Mouse (Mus musculus): ENCODE data around the gene Gnb3.
"Not testable (repeated sequence)": the region's sequence is repeated elsewhere in the genome, so short reads cannot be mapped to it uniquely, and the experiment has no call there.

The Gnb3 gene

GRCm38 (mm10) chr6:124835531-124835930 lies 4.5 kb downstream of the Gnb3 start:
- Histone ChIP-seq H3K27me3 (ENCODE audit: control insufficient read depth, insufficient read depth, low read length, poor library complexity, severe bottlenecking) (no peaks in the 10 kb centered on the region), H3K36me3 (ENCODE audit: control insufficient read depth, insufficient read depth, low read length, poor library complexity, severe bottlenecking) (no peaks in the 10 kb centered on the region)
- DNase-seq (ENCODE audit: low read depth, low spot score), result no peak

GRCm38 (mm10) chr6:124834512-124835081 lies 5.5 kb downstream of the Gnb3 start:
- Histone ChIP-seq H3K36me3 (ENCODE audit: control insufficient read depth, insufficient read depth, low read length, poor library complexity, severe bottlenecking) (no peaks in the 10 kb centered on the region), H3K27me3 (ENCODE audit: control insufficient read depth, insufficient read depth, low read length, poor library complexity, severe bottlenecking) (no peaks in the 10 kb centered on the region)
- DNase-seq (ENCODE audit: low read depth, low spot score), result no peak

DNA sequence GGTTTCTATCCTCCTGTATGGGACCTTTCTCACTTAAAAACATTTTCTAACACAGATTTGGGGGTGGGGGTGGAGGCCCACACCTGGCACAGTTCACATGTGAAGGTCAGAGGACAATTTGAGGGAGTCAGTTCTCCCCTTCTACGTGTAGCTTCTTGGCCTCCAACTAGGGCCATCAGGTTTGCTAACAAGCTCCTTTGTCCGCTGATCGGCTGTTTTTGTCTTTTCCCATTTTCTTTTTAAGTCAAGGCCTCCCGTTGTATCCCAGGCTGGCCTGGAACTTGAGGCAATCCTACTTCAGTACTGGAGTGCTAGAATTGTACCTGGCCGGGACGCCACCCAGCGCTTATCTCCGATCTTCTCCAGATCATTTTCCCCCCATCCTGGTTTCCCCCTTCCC lies 8.4 kb downstream of the Gnb3 start:
- no peak for DNase-seq (ENCODE audit: low read depth, low spot score)
- no peaks in the 10 kb centered on the region for H3K36me3 ChIP-seq (ENCODE audit: control insufficient read depth, insufficient read depth, low read length, poor library complexity, severe bottlenecking)
- no peaks in the 10 kb centered on the region for H3K27me3 ChIP-seq (ENCODE audit: control insufficient read depth, insufficient read depth, low read length, poor library complexity, severe bottlenecking)

GRCm38 (mm10) chr6:124831199-124831598 lies 8.9 kb downstream of the Gnb3 start:
- not testable (repeated sequence) for H3K36me3 ChIP-seq (ENCODE audit: control insufficient read depth, insufficient read depth, low read length, poor library complexity, severe bottlenecking); H3K27me3 ChIP-seq (ENCODE audit: control insufficient read depth, insufficient read depth, low read length, poor library complexity, severe bottlenecking); DNase-seq (ENCODE audit: low read depth, low spot score)

- no peaks in the 10 kb centered on the region for H3K27me3 ChIP-seq (ENCODE audit: control insufficient read depth, insufficient read depth, low read length, poor library complexity, severe bottlenecking)
- no peaks in the 10 kb centered on the region for H3K36me3 ChIP-seq (ENCODE audit: control insufficient read depth, insufficient read depth, low read length, poor library complexity, severe bottlenecking)
- DNase-seq (ENCODE audit: low read depth, low spot score), result peak; percentile 95
Observed at GRCm38 (mm10) chr6:124829799-124830700, 10.0 kb downstream of the Gnb3 start.

DNA sequence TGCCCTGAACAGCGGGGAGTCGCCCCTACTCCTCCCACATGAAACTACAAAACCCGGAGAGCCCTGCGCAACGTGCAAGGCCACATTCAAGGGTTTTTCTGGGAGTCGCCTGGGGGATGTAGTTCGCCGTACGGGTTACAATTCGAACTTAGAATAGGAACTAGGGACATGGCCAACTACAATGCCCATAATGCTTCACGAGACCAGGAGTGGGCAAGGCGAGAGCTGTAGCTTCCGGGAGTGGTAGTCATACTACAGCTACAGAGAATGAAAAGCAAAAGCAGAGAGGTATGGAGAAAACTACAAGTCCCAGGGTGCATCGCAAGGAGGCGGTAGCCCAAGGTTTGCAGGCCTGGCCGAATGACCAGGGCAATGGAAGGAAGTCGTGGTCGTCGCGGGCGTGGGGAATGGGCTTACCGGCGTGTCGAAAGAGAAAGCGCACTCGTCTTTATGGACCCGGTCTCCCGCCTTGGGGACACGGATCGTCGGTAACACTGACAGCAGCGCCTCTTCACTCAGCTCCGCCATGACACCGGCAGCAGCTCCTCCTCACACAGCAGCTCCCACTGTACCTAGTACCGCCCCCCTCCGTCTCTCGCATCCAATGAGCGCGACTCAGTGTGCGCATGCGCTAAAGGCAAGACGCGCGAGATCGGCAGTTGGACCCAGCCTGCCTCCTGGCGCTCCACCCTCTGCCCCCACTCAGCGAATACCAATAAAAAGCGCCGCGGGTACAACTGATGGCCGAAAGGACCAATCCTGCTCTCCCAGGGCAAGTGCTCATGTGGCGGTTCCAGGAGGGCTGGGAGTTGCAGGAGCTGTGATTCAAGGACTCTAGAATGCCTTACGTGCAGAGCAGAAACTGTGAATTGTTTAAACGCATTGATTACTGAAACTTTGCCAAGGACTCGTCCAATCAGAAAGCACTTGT lies 10.9 kb downstream of the Gnb3 start, which contains the start of the genes Usp5 and Cdca3:
Usp5 (minus strand) TSS at position 617 of the 931 bp plus-strand sequence.
Cdca3 (plus strand) TSS at position 680 of the 931 bp plus-strand sequence.
- DNase-seq (ENCODE audit: low read depth, low spot score), result peak; percentile 99
- Histone ChIP-seq H3K36me3 (ENCODE audit: control insufficient read depth, insufficient read depth, low read length, poor library complexity, severe bottlenecking) (peaks cover 2% of the 10 kb centered on the region), H3K27me3 (ENCODE audit: control insufficient read depth, insufficient read depth, low read length, poor library complexity, severe bottlenecking) (no peaks in the 10 kb centered on the region)

GRCm38 (mm10) chr6:124828101-124828592 lies 11.9 kb downstream of the Gnb3 start:
- Histone ChIP-seq H3K36me3 (ENCODE audit: control insufficient read depth, insufficient read depth, low read length, poor library complexity, severe bottlenecking) (peaks cover 6% of the 10 kb centered on the region), H3K27me3 (ENCODE audit: control insufficient read depth, insufficient read depth, low read length, poor library complexity, severe bottlenecking) (no peaks in the 10 kb centered on the region)
- peak; percentile 25 for DNase-seq (ENCODE audit: low read depth, low spot score)

GRCm38 (mm10) chr6:124822049-124822448 lies 18.0 kb downstream of the Gnb3 start:
- no peak for DNase-seq (ENCODE audit: low read depth, low spot score)
- Histone ChIP-seq H3K36me3 (ENCODE audit: control insufficient read depth, insufficient read depth, low read length, poor library complexity, severe bottlenecking) (peaks cover 6% of the 10 kb centered on the region), H3K27me3 (ENCODE audit: control insufficient read depth, insufficient read depth, low read length, poor library complexity, severe bottlenecking) (no peaks in the 10 kb centered on the region)

- DNase-seq (ENCODE audit: low read depth, low spot score), result no peak
- peaks cover 6% of the 10 kb centered on the region for H3K36me3 ChIP-seq (ENCODE audit: control insufficient read depth, insufficient read depth, low read length, poor library complexity, severe bottlenecking)
- no peaks in the 10 kb centered on the region for H3K27me3 ChIP-seq (ENCODE audit: control insufficient read depth, insufficient read depth, low read length, poor library complexity, severe bottlenecking)
Observed at GRCm38 (mm10) chr6:124820891-124821290, 19.2 kb downstream of the Gnb3 start.

GRCm38 (mm10) chr6:124817971-124818370 lies 22.1 kb downstream of the Gnb3 start:
- DNase-seq (ENCODE audit: low read depth, low spot score), result no peak
- H3K36me3 ChIP-seq (ENCODE audit: control insufficient read depth, insufficient read depth, low read length, poor library complexity, severe bottlenecking), result no peaks in the 10 kb centered on the region; the same call in none of the 2 replicates
- H3K27me3 ChIP-seq (ENCODE audit: control insufficient read depth, insufficient read depth, low read length, poor library complexity, severe bottlenecking), result no peaks in the 10 kb centered on the region

DNA sequence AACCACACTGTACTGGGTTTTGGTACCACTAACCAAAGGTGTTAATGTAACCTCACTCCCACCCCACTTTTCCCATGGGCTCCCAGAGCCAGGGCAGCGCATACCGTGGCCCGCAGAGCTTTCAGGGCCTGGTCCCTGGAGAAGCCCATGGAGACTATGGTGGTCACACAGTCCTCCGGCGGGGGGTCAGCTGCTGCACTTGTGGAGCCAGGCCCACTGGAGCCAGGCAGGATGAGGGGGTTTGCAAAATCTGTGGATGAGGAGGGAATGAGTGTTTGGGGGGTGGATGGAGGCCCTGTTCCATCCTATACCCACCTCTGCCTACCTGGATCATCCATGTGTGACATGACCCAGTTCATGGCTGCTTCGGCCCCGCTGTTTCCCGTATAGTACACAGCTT lies 22.5 kb downstream of the Gnb3 start:
- H3K36me3 ChIP-seq (ENCODE audit: control insufficient read depth, insufficient read depth, low read length, poor library complexity, severe bottlenecking), result no peaks in the 10 kb centered on the region; the same call in none of the 2 replicates
- DNase-seq (ENCODE audit: low read depth, low spot score), result no peak
- H3K27me3 ChIP-seq (ENCODE audit: control insufficient read depth, insufficient read depth, low read length, poor library complexity, severe bottlenecking), result no peaks in the 10 kb centered on the region

DNA sequence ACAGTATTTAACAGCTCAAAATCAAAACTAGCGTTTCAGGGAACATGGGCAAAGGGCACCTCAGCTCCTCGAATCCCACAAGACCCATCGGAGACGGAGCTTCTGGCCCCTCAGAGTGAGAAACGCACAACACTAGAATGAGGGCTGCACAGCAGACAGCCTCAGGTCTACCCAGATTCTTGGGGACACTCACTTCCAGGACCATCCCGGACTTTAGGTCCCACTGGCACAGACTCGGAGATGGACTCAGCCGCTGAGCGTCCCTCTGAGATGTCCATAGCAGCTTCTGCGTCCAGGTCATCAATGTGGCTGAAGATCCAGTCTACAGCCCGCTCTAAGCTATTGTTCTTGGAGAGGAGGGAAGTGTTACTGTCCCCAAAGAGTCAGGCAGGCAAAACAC lies 22.9 kb downstream of the Gnb3 start:
- DNase-seq (ENCODE audit: low read depth, low spot score), result no peak
- Histone ChIP-seq H3K36me3 (ENCODE audit: control insufficient read depth, insufficient read depth, low read length, poor library complexity, severe bottlenecking) (no peaks in the 10 kb centered on the region; the same call in none of the 2 replicates), H3K27me3 (ENCODE audit: control insufficient read depth, insufficient read depth, low read length, poor library complexity, severe bottlenecking) (no peaks in the 10 kb centered on the region)

- Histone ChIP-seq H3K36me3 (ENCODE audit: control insufficient read depth, insufficient read depth, low read length, poor library complexity, severe bottlenecking) (no peaks in the 10 kb centered on the region; the same call in none of the 2 replicates), H3K27me3 (ENCODE audit: control insufficient read depth, insufficient read depth, low read length, poor library complexity, severe bottlenecking) (no peaks in the 10 kb centered on the region)
- DNase-seq (ENCODE audit: low read depth, low spot score), result no peak
Observed at GRCm38 (mm10) chr6:124816611-124817010, 23.5 kb downstream of the Gnb3 start.
